Mouse (Mus musculus): Measurements from ENCODE around the gene Inafm1.
"Not testable (repeated sequence)": the region's sequence is repeated elsewhere in the genome, so short reads cannot be mapped to it uniquely, and the experiment has no call there.

Gene Inafm1

DNA sequence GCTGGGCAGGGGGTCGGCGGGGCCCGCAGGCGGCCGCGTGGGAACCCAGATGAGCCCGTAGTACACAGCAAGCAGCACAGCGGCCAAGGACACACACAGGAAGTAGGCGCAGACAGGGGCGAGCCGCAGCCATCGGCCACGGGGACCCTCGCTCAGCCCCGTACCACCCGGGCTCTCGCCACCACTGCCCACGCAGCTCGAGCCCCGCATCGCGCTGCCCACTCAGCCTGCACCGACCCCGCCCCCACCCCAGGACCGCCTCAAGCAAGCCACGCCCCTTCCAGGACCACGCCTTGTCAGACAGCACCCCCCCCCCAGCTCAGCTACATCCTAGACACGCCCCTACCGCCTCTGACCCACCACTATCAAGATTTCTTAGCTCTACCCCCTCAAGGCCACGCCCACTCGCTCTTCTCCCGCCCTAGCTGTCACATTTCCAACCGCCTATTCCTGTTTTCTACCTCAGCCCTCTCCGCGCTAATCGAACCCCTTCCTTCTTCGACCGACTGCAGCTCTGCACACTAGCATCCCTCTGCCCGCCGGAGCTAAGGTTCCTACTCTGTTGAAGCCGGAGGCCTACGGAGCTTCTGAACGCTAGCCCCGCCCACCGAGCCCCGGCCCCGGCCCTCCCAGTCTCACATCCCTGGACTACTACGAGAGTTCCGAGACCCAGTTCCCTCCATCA is at the start of gene Inafm1:
TSS of gene Inafm1 (minus strand) at position 537 of the 685 bp plus-strand sequence.
- DNase-seq (ENCODE audit: low spot score in 2 of 2): peak; percentile 80 to 89

DNA sequence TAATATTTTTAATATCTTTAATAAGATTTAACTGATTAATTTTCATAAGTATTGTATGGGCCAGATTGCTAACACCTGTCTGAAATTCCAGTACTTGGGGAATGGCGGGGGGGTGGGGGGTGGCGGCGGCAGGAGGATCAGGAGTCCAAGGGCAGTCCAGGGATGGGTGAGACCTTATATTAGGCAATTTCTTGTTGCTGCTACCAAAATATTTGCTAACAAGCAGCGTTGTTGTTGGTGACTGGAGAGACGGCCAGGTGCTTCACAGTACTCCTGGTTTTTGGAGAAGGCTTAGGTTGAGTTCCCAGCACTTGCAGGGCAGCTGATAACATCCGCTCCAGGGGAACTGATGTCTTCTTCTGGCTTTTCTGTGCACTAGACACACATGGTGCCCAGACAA is 47.1 kb upstream of the Inafm1 start:
- DNase-seq (ENCODE audit: low spot score in 2 of 2): no peak

DNA sequence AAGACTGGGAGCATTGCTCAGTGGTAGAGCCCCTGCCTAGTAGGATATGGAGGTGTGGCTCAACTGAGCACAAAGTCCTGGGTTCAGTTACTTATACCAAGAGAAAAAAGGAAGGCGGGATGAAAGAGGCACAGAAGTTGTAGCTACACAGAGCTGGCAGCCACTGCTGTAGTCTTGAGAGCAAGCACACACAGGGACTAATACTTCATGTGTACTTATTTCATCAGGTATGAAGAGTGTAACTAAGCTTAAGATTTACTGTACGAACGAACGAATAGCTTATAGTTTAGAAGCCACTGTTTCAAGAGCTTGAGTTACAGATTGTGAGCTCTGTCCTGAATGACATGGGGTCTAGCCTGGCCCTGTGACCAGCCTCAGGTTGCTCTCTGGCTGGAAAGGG is 45.8 kb upstream of the Inafm1 start:
- no peak for DNase-seq (ENCODE audit: low spot score in 2 of 2)

DNA sequence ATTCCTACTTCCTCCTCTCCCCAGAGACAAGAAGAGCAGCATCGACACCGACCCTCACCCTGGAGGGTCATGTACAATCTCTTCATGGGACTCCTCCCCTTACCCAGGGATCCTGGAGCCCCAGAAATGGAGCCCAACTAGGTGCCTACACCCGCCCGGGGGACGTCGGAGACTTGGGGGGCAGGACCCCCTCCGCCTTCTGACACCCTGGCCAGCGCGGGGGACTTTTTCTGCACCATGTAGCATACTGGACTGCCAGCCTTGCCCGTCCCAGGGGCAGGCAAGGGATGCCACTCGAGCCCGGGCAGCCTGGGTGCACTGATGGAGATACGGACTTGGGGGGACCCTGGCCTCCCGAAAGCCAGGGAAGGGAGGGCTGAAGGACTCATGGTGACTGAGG is 43.7 kb upstream of the Inafm1 start:
- no peak for DNase-seq (ENCODE audit: low spot score in 2 of 2)

GRCm38 (mm10) chr7:16315222-16315759 is 41.9 kb upstream of the Inafm1 start:
- DNase-seq (ENCODE audit: low spot score in 2 of 2): no peak

DNA sequence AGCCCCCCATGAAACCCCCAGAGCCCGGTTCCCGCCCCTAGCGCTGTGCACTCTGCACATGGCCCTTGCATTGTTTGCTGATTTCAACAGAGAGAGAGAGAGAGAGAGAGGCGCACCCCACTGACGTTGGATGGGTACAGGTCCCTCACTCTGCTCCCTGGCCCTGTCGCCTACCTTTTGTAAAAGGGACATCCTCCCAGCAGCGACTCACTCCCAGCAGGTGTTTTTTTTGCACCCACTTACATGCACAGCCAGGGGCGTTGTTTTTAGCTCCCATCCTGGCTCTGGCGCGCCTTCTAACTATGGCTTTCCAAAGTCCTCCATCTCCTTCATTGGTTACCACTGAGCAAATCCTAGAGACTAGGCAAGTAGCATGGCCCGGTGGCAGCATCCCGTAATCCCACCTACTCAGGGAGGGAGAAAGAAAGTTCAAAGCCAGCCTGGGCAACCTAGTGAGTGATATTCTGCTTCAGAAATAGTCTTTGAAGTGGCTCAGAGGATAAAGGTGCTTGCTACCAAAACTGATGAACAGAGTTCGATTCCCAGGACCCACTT is 40.9 kb upstream of the Inafm1 start:
- DNase-seq (ENCODE audit: low spot score in 2 of 2): no peak

DNA sequence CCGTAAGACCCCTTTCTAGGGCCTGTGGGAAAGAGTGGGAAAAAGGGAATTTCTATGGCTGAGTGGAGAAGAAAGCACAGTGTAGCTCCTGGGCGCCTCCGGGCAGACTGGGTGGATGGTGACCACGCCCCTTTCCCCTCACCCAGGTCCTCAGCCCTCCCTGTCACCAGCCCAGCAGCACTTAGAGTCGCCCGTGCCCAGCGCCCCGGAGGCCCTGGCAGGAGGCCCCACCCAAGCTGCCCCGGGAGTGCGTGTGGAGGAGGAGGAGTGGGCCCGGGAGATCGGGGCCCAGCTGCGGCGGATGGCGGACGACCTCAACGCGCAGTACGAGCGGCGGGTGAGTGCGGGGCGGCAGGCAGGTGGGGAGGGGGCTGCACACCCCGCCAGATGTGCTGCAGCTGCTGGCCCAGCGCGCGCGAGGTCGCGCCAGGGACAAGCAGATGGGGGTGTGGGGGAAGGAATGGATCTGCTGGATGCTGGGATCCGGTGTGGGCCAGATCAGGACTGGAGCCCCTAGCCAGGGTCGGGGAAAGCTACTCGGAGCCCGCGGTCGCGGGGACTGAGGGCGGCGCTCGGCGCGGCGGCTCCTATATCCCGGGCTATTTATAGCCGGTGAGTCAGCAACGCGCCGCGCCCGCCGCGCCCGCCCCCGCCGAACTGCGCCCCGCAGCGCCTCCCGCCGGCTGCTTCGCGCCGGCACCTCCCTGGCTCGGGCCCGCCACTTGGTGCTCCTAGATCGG is 40.2 kb upstream of the Inafm1 start:
- peak; percentile 79 to 89 for DNase-seq (ENCODE audit: low spot score in 2 of 2)

DNA sequence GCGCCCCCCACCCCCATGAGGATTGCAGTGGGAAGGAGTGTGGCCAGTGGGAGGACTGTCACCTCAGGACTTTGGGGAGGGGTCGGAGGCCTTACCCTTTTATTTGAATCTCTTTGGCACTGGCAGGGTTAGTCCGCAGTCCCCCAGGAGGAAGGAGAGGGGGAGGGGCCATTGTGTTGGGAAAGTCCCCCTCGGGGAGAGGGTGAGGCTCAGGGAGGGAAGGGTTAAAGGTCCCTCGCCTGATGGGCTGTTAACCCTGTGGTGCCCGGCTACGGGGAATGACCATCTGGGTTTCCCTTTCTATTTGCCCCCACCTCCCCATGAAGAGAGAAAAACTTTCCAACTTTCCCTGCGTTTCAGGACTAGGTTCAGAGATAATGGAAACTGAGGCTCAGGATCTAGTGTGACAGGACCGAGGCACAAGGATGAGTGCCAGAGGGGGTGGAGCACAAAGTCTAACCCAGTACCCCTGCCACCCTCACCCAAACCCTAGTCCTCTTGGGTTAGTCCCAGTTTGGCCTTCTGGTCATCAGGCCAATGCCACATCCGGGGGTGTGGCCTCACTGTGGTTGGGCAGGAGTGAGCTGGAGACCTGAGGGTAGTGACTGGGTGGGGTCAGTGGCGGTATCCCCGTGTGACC is 39.4 kb upstream of the Inafm1 start:
- DNase-seq (ENCODE audit: low spot score in 2 of 2): peak; percentile 73 to 85

DNA sequence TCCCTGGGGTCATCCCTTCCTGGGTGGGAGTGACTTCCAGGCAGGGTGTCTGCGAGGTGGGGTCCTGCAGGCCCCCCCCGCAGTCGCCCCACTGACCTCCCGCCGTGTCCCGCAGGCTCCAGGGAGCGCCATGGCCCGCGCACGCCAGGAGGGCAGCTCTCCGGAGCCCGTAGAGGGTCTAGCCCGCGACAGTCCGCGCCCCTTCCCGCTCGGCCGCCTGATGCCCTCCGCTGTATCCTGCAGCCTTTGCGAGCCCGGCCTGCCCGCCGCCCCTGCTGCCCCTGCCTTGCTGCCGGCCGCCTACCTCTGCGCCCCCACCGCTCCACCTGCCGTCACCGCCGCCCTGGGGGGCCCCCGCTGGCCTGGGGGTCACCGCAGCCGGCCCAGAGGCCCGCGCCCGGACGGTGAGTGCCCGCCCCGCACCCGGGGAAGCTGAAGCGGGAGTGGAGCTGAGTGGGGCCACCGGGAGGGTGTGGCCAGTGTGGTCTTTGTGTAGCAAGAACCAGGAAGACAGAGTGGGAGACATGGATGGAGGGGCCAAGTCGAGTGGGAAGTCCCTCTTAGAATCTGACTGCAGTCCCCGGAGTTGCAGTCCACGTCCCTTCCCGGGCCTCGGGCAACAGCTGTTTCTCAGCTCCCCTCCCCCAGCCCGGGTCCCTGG is 38.7 kb upstream of the Inafm1 start:
- peak in 1 of 2 experiments; percentile 46 for DNase-seq (ENCODE audit: low spot score in 2 of 2)

GRCm38 (mm10) chr7:16311453-16312004 is 38.1 kb upstream of the Inafm1 start:
- peak in 1 of 2 experiments; percentile 36 for DNase-seq (ENCODE audit: low spot score in 2 of 2)

DNA sequence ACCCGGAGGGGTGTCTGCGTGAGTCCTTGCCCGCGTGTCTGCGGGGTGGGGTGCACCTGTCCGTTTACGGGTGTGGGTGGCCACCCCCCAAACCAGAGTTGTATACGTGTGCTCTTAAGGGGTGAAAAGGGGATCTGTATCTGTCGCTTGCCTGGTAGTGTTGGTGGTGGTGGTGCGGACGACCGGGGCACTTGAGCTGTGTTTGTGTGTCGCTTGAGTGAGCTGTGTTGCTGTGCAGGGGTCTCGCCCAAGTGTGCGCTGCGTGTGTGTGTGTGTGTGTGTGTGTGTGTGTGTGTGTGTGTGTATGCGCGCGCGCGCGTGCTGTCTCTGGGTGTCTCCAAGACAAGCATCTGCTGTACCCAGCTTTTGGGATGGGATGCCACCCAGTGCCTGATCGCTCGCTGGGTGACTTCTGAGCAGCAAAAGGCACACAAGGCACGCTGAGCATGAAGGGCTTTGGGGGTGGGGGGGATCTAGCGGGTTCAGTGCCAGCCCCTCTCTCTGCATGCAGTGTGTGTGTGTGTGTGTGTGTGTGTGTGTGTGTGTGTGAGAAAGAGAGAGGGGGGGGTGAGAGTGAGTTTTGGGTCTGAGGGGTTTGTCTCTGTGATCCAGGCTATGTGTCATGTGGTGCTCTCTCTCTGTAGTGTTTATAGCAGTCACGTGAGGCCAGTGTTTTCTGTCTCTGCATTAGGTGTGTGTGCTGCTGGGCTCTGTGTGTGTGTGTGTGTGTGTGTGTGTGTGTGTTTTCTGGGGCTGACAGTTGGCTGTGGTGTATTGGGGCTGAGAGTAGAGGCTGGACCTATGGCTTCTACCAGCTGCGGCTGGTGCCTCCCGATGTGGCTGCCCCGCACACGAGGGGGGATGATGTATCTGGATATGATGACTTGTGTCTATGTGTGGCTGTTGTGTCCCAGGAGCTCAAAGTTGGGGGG is 37.4 kb upstream of the Inafm1 start:
- no peak for DNase-seq (ENCODE audit: low spot score in 2 of 2)

- DNase-seq (ENCODE audit: low spot score in 2 of 2): peak; percentile 76 to 81
Measured at GRCm38 (mm10) chr7:16310020-16310520, 36.7 kb upstream of the Inafm1 start.

GRCm38 (mm10) chr7:16309318-16310019 is 36.1 kb upstream of the Inafm1 start:
- DNase-seq (ENCODE audit: low spot score in 2 of 2): peak; percentile 87 to 88

- DNase-seq (ENCODE audit: low spot score in 2 of 2): no peak
Measured at GRCm38 (mm10) chr7:16308555-16309317, 35.3 kb upstream of the Inafm1 start.

GRCm38 (mm10) chr7:16308093-16308492 is 34.7 kb upstream of the Inafm1 start, which contains the start of gene Bbc3:
Gene Bbc3, plus strand, starts transcription at chr7:16308393.
- not testable (repeated sequence) for DNase-seq (ENCODE audit: low spot score in 2 of 2)

DNA sequence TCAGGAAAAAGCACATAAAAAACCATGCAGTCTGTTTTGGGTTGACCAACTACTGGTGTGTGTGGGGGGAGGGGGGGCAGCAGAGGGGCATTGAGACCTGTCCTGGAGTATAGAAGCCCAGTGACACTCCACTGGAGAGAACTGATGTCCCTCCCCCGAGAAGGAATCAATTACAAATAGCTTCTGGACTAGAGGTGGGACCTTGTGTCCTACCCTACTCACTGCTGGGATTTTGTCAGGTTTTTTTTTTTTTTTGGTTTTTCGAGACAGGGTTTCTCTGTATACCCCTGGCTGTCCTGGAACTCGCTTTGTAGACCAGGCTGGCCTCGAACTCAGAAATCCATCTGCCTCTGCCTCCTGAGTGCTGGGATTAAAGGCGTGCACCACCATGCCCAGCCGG is 33.7 kb upstream of the Inafm1 start:
- DNase-seq (ENCODE audit: low spot score in 2 of 2): not testable (repeated sequence)

GRCm38 (mm10) chr7:16299419-16300035 is 26.1 kb upstream of the Inafm1 start:
- DNase-seq (ENCODE audit: low spot score in 2 of 2): peak; percentile 76 to 80

DNA sequence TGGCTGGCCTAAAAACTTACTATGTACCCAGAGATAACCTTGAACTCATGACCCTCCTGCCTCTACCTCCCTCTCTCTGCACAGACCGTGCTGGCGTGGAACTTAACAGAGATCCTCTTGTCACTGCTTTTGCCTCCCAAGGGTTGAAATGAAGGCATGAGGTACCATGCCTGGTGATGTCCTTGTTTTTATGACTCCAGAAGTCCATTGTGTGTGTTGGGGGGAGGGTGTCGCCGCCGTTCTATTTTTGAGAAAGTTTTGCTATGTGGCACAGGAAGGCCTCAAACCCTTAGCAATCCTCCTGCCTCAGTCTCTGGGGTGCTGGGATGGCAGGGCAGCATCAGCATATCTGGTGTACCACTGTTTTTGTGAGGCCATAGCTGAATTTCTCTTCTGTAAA is 25.5 kb upstream of the Inafm1 start:
- no peak for DNase-seq (ENCODE audit: low spot score in 2 of 2)

All from urinary bladder, postnatal 4 days (tissue).